Mouse (Mus musculus) heart, postnatal 0 days (tissue): Measurements from ENCODE around the gene Icos. TPM values are rescaled to one million over a fixed set of nuclear protein-coding genes. Genes with fewer than 3 reads are reported as not detected.

Experiments
- ATAC-seq: fragments of 200-750 bp; cut with Nextera tagmentation; 2 replicates; pipeline ENCODE4 v1.8.0; 2017; ENCODE audit warnings: low read depth, moderate number of reproducible peaks, moderate library complexity; ENCODE audit not compliant: insufficient read depth
- DNase-seq: peaks from one replicate; pipeline ENCODE4 v3.0.0-alpha.2; 2016; ENCODE audit warnings: low spot score
- H3K27ac ChIP-seq: fragments of 300-500 bp; sonication (generic); 2 replicates; pipeline ENCODE4 v1.5.1; 2014; ENCODE audit warnings: low read depth, mild to moderate bottlenecking
- H3K27me3 ChIP-seq: fragments of 300-500 bp; sonication (generic); 2 replicates; pipeline ENCODE4 v1.6.1; 2014; ENCODE audit warnings: low read length, mixed read lengths; ENCODE audit not compliant: control insufficient read depth, insufficient read depth
- H3K36me3 ChIP-seq: fragments of 300-500 bp; sonication (generic); replicated peaks from 2 replicates; pipeline ENCODE4 v1.6.1; 2014; ENCODE audit warnings: low read length, mixed read lengths; ENCODE audit not compliant: control insufficient read depth, insufficient read depth
- H3K4me1 ChIP-seq: fragments of 300-500 bp; sonication (generic); 2 replicates; pipeline ENCODE4 v1.6.1; 2014; ENCODE audit warnings: antibody characterized with exemption; ENCODE audit not compliant: control insufficient read depth, insufficient read depth
- H3K4me2 ChIP-seq: fragments of 300-500 bp; sonication (generic); 2 replicates; pipeline ENCODE4 v1.6.1; 2014; ENCODE audit warnings: low read depth, mild to moderate bottlenecking, low read length, moderate library complexity
- H3K4me3 ChIP-seq: fragments of 300-500 bp; sonication (generic); 2 replicates; pipeline ENCODE4 v1.5.1; 2014; ENCODE audit warnings: low read depth, low read length
- H3K9ac ChIP-seq: fragments of 300-500 bp; sonication (generic); replicated peaks from 2 replicates; pipeline ENCODE4 v1.6.1; 2014; ENCODE audit warnings: low read depth, low read length, mixed read lengths
- H3K9me3 ChIP-seq: fragments of 300-500 bp; sonication (generic); replicated peaks from 2 replicates; pipeline ENCODE4 v1.6.1; 2016; ENCODE audit warnings: low read length; ENCODE audit not compliant: control insufficient read depth
- CTCF ChIP-seq: IDR thresholded peaks from 2 replicates; pipeline ENCODE4 v1.5.1; 2016; ENCODE audit warnings: antibody characterized with exemption, control low read depth, low read depth
- EP300 ChIP-seq: IDR thresholded peaks from 2 replicates; pipeline ENCODE4 v1.6.1; 2016; ENCODE audit warnings: antibody characterized with exemption, low read depth
- WGBS: fragments of 180-500 bp; shearing (Covaris S2); extraction: QIAGEN DNeasy Blood & Tissue Kit; methylation state at CpG from one replicate; pipeline ENCODE4 v1.1.7; 2014; 5-methylcytosine and 5-hydroxymethylcytosine counted together
- polyA plus RNA-seq: library from polyadenylated mRNA; unstranded; fragments of >200 nt; fragmentation: Nextera tagmentation; extraction: Ambion mirVana; gene quantifications from 2 replicates; pipeline ENCODE4 v1.2.1, GENCODE M21; 2015
- total RNA-seq: library from RNA; depleted of rRNA; stranded (reverse); fragments of >200 nt; gene quantifications from 2 replicates; pipeline ENCODE4 v1.2.3, GENCODE M21; 2014; ENCODE audit warnings: low replicate concordance; rRNA removed

Gene Icos
- 0.38 and 1.0 TPM in 2 replicates for total RNA-seq
- 0.16 and 0.19 TPM in 2 replicates for polyA plus RNA-seq

DNA sequence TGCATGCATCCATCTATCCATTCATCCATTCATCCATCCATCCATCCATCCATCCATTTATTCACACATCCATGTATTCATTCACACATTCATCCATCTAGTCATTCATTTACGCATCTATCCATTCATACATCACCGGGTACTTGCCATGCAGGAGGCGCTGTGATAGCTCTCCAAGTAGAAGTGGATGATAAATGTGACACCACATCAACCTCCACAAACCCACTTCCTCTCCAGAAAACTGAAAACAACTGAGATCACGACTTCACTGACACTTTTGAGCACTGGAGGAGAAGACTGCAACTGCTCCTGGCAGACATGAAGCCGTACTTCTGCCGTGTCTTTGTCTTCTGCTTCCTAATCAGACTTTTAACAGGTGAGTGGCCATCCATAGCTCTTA lies at the start of gene Icos:
Gene Icos, plus strand, starts transcription at position 287 of the 400 bp plus-strand sequence.
- no peaks in the 10 kb centered on the region for H3K27me3 ChIP-seq
- ATAC-seq (no peak), DNase-seq (no peak)
- no peak within 1 kb of the TSS for H3K9ac ChIP-seq
- H3K4me3 ChIP-seq, result no peak within 1 kb of the TSS
- no peaks in the 10 kb centered on the region for H3K9me3 ChIP-seq
- no peak within 1 kb of the TSS for H3K27ac ChIP-seq
- no peaks in the 10 kb centered on the region for H3K4me1 ChIP-seq
- no peak within 1 kb of the TSS for H3K4me2 ChIP-seq
- H3K36me3 ChIP-seq, result no peaks in the 10 kb centered on the region
- WGBS, result 71% methylated on average over 6 of the region's 6 CpGs
- TF ChIP-seq CTCF (no peak), EP300 (no peak)

DNA sequence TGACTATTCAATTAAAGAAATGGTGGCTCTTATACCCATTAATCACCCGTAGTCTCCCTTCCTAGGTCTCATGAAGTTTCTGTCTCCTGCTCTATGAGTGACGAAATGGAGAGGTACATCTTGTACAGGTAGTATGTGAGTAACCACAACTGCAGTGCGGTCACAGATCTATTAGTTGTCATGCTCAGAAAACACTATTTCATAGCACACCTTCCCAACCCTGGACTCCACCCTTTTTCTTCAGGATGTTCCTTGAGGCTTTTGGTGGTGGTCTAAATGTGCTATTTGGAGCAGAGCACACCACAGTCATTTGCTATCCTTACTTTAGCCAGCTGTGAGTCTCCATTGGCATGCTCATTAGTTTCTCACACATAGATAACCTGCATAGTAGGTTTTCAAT lies 48.7 kb upstream of the Icos start:
- ATAC-seq (no peak), DNase-seq (no peak)
- Histone ChIP-seq H3K27me3 (no peaks in the 10 kb centered on the region), H3K27ac (no peak overlapping the region), H3K4me3 (no peak overlapping the region), H3K4me2 (no peak overlapping the region), H3K4me1 (no peaks in the 10 kb centered on the region), H3K36me3 (no peaks in the 10 kb centered on the region), H3K9me3 (no peaks in the 10 kb centered on the region), H3K9ac (no peak overlapping the region)
- TF ChIP-seq CTCF, result no peak
- no peak for TF ChIP-seq EP300
- WGBS, result 84% methylated on average over 3 of the region's 3 CpGs

DNA sequence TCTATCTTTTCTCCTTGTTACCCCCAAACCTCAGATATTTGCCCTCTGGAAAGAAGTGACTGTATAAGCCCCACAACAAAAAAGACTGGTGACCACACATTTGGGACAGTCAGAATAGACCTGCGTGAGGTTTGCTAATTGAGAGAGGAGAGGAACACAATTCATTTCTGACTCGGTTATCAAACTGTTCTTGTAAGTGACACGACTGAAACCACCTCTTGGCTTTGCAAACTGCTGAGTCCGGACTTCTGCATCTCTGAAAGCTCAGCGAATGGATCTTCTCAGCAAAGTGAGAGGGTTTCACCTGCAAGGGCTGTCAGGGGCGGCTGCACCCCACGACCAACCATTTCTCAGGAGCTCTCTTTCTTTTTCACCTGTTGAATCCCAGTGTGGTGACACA lies 47.3 kb upstream of the Icos start:
- Histone ChIP-seq H3K4me2 (no peak overlapping the region), H3K9ac (no peak overlapping the region), H3K9me3 (no peaks in the 10 kb centered on the region), H3K27ac (no peak overlapping the region), H3K36me3 (no peaks in the 10 kb centered on the region), H3K4me1 (no peaks in the 10 kb centered on the region), H3K4me3 (no peak overlapping the region), H3K27me3 (no peaks in the 10 kb centered on the region)
- no peak for ATAC-seq
- WGBS, result 79% methylated on average over 7 of the region's 7 CpGs
- DNase-seq, result no peak
- TF ChIP-seq EP300, result no peak
- no peak for TF ChIP-seq CTCF

DNA sequence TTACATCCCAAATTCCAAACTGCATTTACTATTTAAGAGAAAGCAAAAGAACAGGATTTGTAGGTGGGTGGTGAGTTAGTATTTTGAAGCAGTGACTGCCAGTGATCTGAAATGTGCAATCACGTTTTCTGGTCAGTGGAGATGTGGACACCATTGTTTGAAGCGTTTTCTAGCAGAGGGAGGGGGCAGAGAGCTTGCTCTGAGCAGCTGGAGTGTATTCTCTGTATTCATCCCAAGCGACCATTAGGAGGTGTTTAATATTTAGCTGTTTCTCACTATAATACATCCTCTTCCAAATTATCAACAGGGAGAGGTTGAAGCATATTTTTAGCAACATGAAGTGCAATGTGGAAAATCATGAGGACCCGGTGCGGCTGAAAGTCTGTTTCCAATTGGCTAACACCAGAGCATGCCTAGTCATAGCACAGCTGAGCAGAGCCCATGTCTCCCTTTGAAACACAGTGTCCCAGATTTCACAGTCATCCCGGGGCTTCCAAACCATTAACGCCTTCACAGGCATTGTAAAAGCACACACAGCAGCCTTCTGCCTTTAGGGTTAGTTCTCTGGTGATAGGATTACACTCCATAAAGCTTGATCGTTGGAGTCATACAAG lies 41.7 kb upstream of the Icos start:
- DNase-seq (peak; percentile 78), ATAC-seq (peak; percentile 91)
- peaks cover 6% of the 10 kb centered on the region; the same call in 1 of the 2 replicates for H3K4me1 ChIP-seq
- H3K27ac ChIP-seq, result peak overlapping the region; percentile 54
- no peak overlapping the region for H3K4me3 ChIP-seq
- TF ChIP-seq EP300 (no peak), CTCF (no peak)
- peak overlapping the region; percentile 10; the same call in 1 of the 2 replicates for H3K4me2 ChIP-seq
- no peaks in the 10 kb centered on the region for H3K9me3 ChIP-seq
- 34% methylated on average over 8 of the region's 8 CpGs for WGBS
- H3K27me3 ChIP-seq, result no peaks in the 10 kb centered on the region
- H3K36me3 ChIP-seq, result no peaks in the 10 kb centered on the region
- no peak overlapping the region for H3K9ac ChIP-seq

DNA sequence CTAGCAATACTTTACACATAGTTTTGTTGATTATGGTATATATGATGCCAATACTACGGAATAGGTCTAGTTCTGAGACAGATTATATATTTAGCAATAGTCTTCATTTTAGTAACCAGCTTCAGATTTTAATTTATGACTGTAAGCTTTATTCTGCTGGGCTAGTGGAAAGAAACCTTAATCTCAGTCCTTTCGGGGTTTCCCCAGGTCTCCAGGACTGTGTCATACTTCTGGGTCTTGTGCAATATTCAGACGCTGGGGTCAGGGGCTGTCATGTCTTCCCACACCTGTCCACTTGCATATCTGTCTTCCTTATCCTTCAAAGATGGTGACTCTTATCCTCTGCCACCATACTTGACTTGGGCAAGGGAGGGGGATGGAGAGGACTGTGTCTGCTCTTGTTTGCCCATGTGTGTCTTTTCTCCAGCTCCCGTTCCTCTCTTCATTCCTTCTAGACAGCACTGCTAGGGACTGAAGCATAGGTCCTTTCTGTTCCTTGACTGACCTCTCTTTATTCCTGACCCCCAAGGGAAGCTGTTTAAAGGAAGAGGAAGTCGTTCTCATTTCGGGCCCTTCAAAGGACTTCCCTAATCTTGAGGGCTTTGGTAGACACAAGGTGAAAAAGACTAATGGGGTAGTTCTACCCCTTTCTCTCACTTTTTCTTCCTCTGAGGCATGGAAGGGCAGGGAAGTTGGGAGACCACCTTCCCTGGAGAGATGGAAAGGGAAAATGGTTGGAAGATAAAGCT lies 40.6 kb upstream of the Icos start:
- Histone ChIP-seq H3K9me3 (no peaks in the 10 kb centered on the region), H3K27me3 (no peaks in the 10 kb centered on the region), H3K4me2 (no peak overlapping the region), H3K36me3 (no peaks in the 10 kb centered on the region), H3K9ac (no peak overlapping the region), H3K4me1 (peaks cover 6% of the 10 kb centered on the region; the same call in 1 of the 2 replicates), H3K4me3 (no peak overlapping the region), H3K27ac (no peak overlapping the region)
- TF ChIP-seq EP300, result no peak
- no peak for TF ChIP-seq CTCF
- WGBS, result 77% methylated on average over 6 of the region's 6 CpGs
- DNase-seq (no peak), ATAC-seq (no peak)
